Mouse (Mus musculus): ENCODE data around the gene Tssc4. TPM values are rescaled to one million over a fixed set of nuclear protein-coding genes. Genes with fewer than 3 reads are reported as not detected.
A peak's percentile ranks its signal among the peaks of the same experiment; 100 is the strongest.

The Tssc4 gene
- polyA plus RNA-seq (2014; fragmentation: Nextera tagmentation; extraction: Ambion mirVana), result 51.5 and 71.8 TPM in 2 replicates

DNA sequence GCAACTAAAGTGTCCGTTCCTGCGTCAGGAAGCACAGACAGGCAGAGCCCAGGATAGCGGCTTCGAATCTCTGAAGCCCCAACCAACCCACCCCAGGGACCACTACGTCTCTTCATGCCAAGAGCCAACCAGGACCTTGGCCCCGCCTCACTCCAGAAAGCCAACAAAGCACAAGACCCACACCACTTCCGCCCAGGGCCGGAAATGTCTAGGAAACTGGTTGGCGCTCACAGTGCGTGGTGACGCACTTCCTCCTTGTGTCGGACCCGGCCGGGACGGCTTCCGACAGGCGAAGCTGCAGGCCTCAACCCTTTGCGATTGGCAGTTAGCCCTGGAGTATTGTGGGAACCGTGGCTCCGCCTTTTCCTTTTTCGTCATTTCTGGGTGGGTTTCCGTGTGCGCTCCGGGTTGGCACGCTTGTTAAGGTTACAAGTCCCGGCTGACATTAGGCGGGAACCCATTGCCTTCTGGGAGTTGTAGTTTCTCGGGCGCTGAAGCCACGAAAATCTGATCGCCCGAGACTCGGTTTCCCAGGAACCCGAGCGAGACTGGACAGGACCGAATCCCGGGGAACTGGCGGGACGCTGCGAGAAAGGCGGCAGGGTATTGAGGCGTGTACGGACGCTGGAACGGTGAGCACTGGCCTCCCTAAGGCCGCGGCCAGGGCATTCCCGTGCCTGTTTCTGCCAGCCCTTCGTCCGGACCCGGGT, at the start of gene Tssc4:
Gene Tssc4, plus strand, starts transcription at position 368 of the 710 bp plus-strand sequence.
- Histone ChIP-seq H3K36me3 (ENCODE audit: control insufficient read depth, insufficient read depth, low read length) (peaks cover 21% of the 10 kb centered on the region), H3K9ac (replicated peaks; ENCODE audit: low read depth, low read length) (peak within 1 kb of the TSS; percentile 82), H3K4me3 (ENCODE audit: low read depth, low read length) (peak within 1 kb of the TSS; percentile 54), H3K27ac (ENCODE audit: low read depth, low read length) (peak within 1 kb of the TSS; percentile 96), H3K4me1 (ENCODE audit: control insufficient read depth, insufficient read depth, low read length) (peaks cover 23% of the 10 kb centered on the region), H3K27me3 (ENCODE audit: control insufficient read depth, insufficient read depth, low read length) (peaks cover 2% of the 10 kb centered on the region; the same call in 1 of the 2 replicates), H3K4me2 (ENCODE audit: low read depth, low read length) (peak within 1 kb of the TSS; percentile 97), H3K9me3 (ENCODE audit: control insufficient read depth, low read length) (no peaks in the 10 kb centered on the region)
- peak; percentile 96 for ATAC-seq (ENCODE audit: low read depth)
- under 1% methylated on average over 51 of the region's 51 CpGs for WGBS

DNA sequence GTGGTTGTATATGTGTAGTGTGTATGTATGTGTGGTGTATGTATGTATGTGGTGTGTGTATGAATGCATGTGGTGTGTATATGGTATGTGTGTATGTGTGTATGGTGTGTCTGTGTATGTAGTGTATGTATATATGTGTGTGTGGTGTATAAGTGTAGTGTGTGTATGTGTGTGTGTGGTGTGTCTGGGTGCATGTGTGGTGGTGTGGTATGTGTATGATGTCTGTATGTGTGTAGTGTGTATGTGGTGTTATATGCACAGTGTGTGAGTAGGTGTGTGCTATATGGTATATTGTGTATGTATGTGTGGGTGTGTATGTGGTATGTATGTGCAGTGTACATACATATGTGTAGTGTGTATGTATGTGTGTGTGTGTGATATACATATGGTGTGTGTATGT, 49.0 kb upstream of the Tssc4 start:
- no peaks in the 10 kb centered on the region for H3K27me3 ChIP-seq (ENCODE audit: control insufficient read depth, insufficient read depth, low read length)
- H3K36me3 ChIP-seq (ENCODE audit: control insufficient read depth, insufficient read depth, low read length), result no peaks in the 10 kb centered on the region
- H3K9me3 ChIP-seq (ENCODE audit: control insufficient read depth, low read length), result no peaks in the 10 kb centered on the region
- no peak for ATAC-seq (ENCODE audit: low read depth)
- no peak overlapping the region for H3K9ac ChIP-seq (replicated peaks; ENCODE audit: low read depth, low read length)
- no peak overlapping the region for H3K27ac ChIP-seq (ENCODE audit: low read depth, low read length)
- no peak overlapping the region for H3K4me2 ChIP-seq (ENCODE audit: low read depth, low read length)
- peaks cover 7% of the 10 kb centered on the region; the same call in 1 of the 2 replicates for H3K4me1 ChIP-seq (ENCODE audit: control insufficient read depth, insufficient read depth, low read length)
- H3K4me3 ChIP-seq (ENCODE audit: low read depth, low read length), result no peak overlapping the region

DNA sequence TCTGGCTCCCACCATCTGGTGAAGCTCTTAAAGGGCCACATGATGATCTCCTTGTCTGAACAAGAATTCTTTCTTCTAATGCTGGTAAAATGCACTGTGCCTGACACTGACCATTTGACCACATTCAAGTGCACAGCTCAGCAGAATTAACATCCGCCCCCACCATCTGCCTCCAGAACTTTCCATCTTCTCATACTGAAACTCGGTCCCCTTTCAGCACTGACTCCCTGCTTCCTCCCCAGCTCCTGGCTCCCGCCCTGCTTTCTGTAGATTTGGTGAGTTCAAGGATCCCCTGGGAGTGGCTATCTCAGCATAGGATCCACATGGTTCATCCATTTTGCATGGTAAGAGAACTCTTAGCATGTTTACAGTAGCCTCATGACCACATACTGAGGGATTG, 48.3 kb upstream of the Tssc4 start:
- no peak overlapping the region for H3K9ac ChIP-seq (replicated peaks; ENCODE audit: low read depth, low read length)
- no peaks in the 10 kb centered on the region for H3K9me3 ChIP-seq (ENCODE audit: control insufficient read depth, low read length)
- no peak overlapping the region for H3K27ac ChIP-seq (ENCODE audit: low read depth, low read length)
- H3K4me2 ChIP-seq (ENCODE audit: low read depth, low read length), result no peak overlapping the region
- H3K27me3 ChIP-seq (ENCODE audit: control insufficient read depth, insufficient read depth, low read length), result no peaks in the 10 kb centered on the region
- no peak overlapping the region for H3K4me3 ChIP-seq (ENCODE audit: low read depth, low read length)
- no peak for ATAC-seq (ENCODE audit: low read depth)
- H3K36me3 ChIP-seq (ENCODE audit: control insufficient read depth, insufficient read depth, low read length), result no peaks in the 10 kb centered on the region
- H3K4me1 ChIP-seq (ENCODE audit: control insufficient read depth, insufficient read depth, low read length), result peaks cover 4% of the 10 kb centered on the region; the same call in 1 of the 2 replicates
- WGBS, result 77% methylated on average over 3 of the region's 3 CpGs

DNA sequence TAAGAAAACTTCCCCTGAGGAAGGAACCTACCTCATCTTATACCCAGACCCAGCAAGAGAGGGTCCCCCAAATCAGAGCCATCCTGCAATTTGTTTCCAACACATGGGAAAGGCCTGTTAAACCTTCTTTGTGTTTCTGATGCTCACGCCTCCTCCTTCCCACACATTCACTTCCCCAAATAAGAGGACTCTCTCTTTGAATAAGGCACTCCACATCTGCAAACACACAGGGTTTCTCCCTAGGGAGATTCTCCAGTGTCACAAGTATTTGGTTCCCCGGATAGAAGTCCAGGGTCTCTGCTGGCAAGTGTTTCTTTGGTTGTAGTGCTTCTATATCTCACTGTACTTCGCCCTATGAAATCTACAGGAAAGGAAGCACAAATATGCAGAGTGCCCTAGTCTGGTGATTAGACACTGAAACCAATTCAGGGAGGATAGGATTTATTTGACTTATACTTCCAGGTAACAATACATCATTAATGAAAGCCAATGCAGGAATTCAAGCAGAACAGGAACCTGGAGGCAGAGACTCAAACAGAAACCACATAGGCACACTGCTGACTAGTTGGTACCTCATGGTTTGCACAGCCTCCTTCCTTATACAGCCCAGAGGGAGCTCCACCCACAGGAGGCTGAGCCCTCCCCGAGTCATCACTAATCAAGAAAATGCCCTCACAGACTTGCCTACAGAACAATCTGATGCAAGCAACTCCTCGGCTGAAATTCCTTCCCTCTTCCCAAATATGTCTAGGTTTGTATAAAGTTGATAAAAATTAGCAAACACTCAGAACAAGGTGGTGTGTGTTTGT, 47.5 kb upstream of the Tssc4 start:
- no peak for ATAC-seq (ENCODE audit: low read depth)
- Histone ChIP-seq H3K36me3 (ENCODE audit: control insufficient read depth, insufficient read depth, low read length) (no peaks in the 10 kb centered on the region), H3K4me3 (ENCODE audit: low read depth, low read length) (no peak overlapping the region), H3K4me1 (ENCODE audit: control insufficient read depth, insufficient read depth, low read length) (no peaks in the 10 kb centered on the region), H3K27me3 (ENCODE audit: control insufficient read depth, insufficient read depth, low read length) (no peaks in the 10 kb centered on the region), H3K27ac (ENCODE audit: low read depth, low read length) (no peak overlapping the region), H3K9me3 (ENCODE audit: control insufficient read depth, low read length) (no peaks in the 10 kb centered on the region), H3K9ac (replicated peaks; ENCODE audit: low read depth, low read length) (no peak overlapping the region), H3K4me2 (ENCODE audit: low read depth, low read length) (no peak overlapping the region)
- 73% methylated on average over 5 of the region's 5 CpGs for whole genome bisulfite sequencing

GRCm38 (mm10) chr7:143023499-143023898, 45.5 kb upstream of the Tssc4 start:
- Histone ChIP-seq H3K9me3 (ENCODE audit: control insufficient read depth, low read length) (no peaks in the 10 kb centered on the region), H3K9ac (replicated peaks; ENCODE audit: low read depth, low read length) (no peak overlapping the region), H3K4me1 (ENCODE audit: control insufficient read depth, insufficient read depth, low read length) (no peaks in the 10 kb centered on the region), H3K27ac (ENCODE audit: low read depth, low read length) (no peak overlapping the region), H3K4me3 (ENCODE audit: low read depth, low read length) (no peak overlapping the region), H3K36me3 (ENCODE audit: control insufficient read depth, insufficient read depth, low read length) (no peaks in the 10 kb centered on the region), H3K27me3 (ENCODE audit: control insufficient read depth, insufficient read depth, low read length) (no peaks in the 10 kb centered on the region), H3K4me2 (ENCODE audit: low read depth, low read length) (no peak overlapping the region)
- WGBS, result 97% methylated on average over 2 of the region's 2 CpGs
- ATAC-seq (ENCODE audit: low read depth), result no peak

DNA sequence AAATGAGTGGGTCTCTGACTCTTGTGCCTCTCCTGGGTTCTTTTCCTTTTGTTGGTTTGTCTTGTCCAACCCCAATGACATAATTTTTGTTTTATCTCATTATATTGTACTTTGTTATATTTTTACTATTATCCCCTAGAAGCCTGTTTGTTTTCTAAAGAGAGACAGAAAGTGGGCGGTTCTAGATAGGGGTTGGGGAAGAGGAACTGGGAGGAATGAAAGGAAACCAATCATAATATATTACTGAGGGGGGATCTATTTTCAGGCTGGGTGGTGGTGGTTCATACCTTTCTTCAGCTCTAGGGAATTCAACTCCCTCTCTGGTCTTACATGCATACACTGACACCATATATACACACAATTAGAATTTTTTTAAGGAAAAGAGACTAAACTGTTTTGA, 44.8 kb upstream of the Tssc4 start:
- 87% methylated on average over 1 of the region's 1 CpGs for WGBS
- H3K9ac ChIP-seq (replicated peaks; ENCODE audit: low read depth, low read length), result no peak overlapping the region
- ATAC-seq (ENCODE audit: low read depth), result no peak
- no peaks in the 10 kb centered on the region for H3K36me3 ChIP-seq (ENCODE audit: control insufficient read depth, insufficient read depth, low read length)
- no peaks in the 10 kb centered on the region for H3K4me1 ChIP-seq (ENCODE audit: control insufficient read depth, insufficient read depth, low read length)
- H3K27me3 ChIP-seq (ENCODE audit: control insufficient read depth, insufficient read depth, low read length), result no peaks in the 10 kb centered on the region
- no peaks in the 10 kb centered on the region for H3K9me3 ChIP-seq (ENCODE audit: control insufficient read depth, low read length)
- no peak overlapping the region for H3K4me2 ChIP-seq (ENCODE audit: low read depth, low read length)
- no peak overlapping the region for H3K4me3 ChIP-seq (ENCODE audit: low read depth, low read length)
- H3K27ac ChIP-seq (ENCODE audit: low read depth, low read length), result no peak overlapping the region

GRCm38 (mm10) chr7:143025496-143025895, 43.6 kb upstream of the Tssc4 start:
- Histone ChIP-seq H3K4me1 (ENCODE audit: control insufficient read depth, insufficient read depth, low read length) (no peaks in the 10 kb centered on the region), H3K4me3 (ENCODE audit: low read depth, low read length) (no peak overlapping the region), H3K36me3 (ENCODE audit: control insufficient read depth, insufficient read depth, low read length) (no peaks in the 10 kb centered on the region), H3K27me3 (ENCODE audit: control insufficient read depth, insufficient read depth, low read length) (no peaks in the 10 kb centered on the region), H3K4me2 (ENCODE audit: low read depth, low read length) (no peak overlapping the region), H3K9ac (replicated peaks; ENCODE audit: low read depth, low read length) (no peak overlapping the region), H3K9me3 (ENCODE audit: control insufficient read depth, low read length) (no peaks in the 10 kb centered on the region), H3K27ac (ENCODE audit: low read depth, low read length) (no peak overlapping the region)
- ATAC-seq (ENCODE audit: low read depth), result no peak
- 92% methylated on average over 3 of the region's 3 CpGs for WGBS

GRCm38 (mm10) chr7:143027196-143027595, 41.9 kb upstream of the Tssc4 start:
- Histone ChIP-seq H3K9ac (replicated peaks; ENCODE audit: low read depth, low read length) (no peak overlapping the region), H3K27me3 (ENCODE audit: control insufficient read depth, insufficient read depth, low read length) (no peaks in the 10 kb centered on the region), H3K27ac (ENCODE audit: low read depth, low read length) (no peak overlapping the region), H3K4me1 (ENCODE audit: control insufficient read depth, insufficient read depth, low read length) (no peaks in the 10 kb centered on the region), H3K9me3 (ENCODE audit: control insufficient read depth, low read length) (no peaks in the 10 kb centered on the region), H3K4me2 (ENCODE audit: low read depth, low read length) (no peak overlapping the region), H3K4me3 (ENCODE audit: low read depth, low read length) (no peak overlapping the region), H3K36me3 (ENCODE audit: control insufficient read depth, insufficient read depth, low read length) (no peaks in the 10 kb centered on the region)
- ATAC-seq (ENCODE audit: low read depth), result no peak
- WGBS, result 95% methylated on average over 4 of the region's 4 CpGs

DNA sequence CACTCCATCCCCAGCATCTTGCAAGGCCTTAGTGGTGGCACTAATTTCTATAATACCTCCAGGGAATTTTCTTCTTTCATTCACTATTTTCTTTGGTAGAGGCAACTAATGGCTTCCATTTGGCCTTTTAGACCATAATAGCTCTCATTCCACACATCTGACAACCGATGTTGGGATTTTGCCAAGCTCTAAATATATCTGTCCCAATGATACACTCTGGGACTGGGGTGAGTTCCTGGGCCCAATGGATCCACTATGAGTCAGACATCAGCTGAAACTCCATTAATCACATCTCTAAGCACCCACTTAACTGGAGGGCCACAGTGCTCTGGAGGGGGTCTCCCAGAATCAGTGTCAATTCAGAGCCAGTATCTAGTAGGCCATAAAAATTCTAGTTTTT, 37.2 kb upstream of the Tssc4 start:
- no peak overlapping the region for H3K27ac ChIP-seq (ENCODE audit: low read depth, low read length)
- no peaks in the 10 kb centered on the region for H3K4me1 ChIP-seq (ENCODE audit: control insufficient read depth, insufficient read depth, low read length)
- H3K36me3 ChIP-seq (ENCODE audit: control insufficient read depth, insufficient read depth, low read length), result no peaks in the 10 kb centered on the region
- no peak overlapping the region for H3K4me3 ChIP-seq (ENCODE audit: low read depth, low read length)
- no peak for ATAC-seq (ENCODE audit: low read depth)
- no peaks in the 10 kb centered on the region for H3K27me3 ChIP-seq (ENCODE audit: control insufficient read depth, insufficient read depth, low read length)
- 91% methylated on average over 1 of the region's 1 CpGs for WGBS
- H3K9me3 ChIP-seq (ENCODE audit: control insufficient read depth, low read length), result no peaks in the 10 kb centered on the region
- H3K4me2 ChIP-seq (ENCODE audit: low read depth, low read length), result no peak overlapping the region
- H3K9ac ChIP-seq (replicated peaks; ENCODE audit: low read depth, low read length), result no peak overlapping the region
